Mouse (Mus musculus) heart, postnatal 0 days (tissue): ENCODE measurements around the gene Ddo. TPM values are rescaled to one million over a fixed set of nuclear protein-coding genes. Genes with fewer than 3 reads are reported as not detected.

ENCODE experiments used
- ATAC-seq: fragments of 200-750 bp; cut with Nextera tagmentation; 2 replicates; pipeline ENCODE4 v1.8.0; 2017; ENCODE audit warnings: low read depth, moderate number of reproducible peaks, moderate library complexity; ENCODE audit not compliant: insufficient read depth
- DNase-seq: peaks from one replicate; pipeline ENCODE4 v3.0.0-alpha.2; 2016; ENCODE audit warnings: low spot score
- H3K27ac ChIP-seq: fragments of 300-500 bp; sonication (generic); 2 replicates; pipeline ENCODE4 v1.5.1; 2014; ENCODE audit warnings: low read depth, mild to moderate bottlenecking
- H3K27me3 ChIP-seq: fragments of 300-500 bp; sonication (generic); 2 replicates; pipeline ENCODE4 v1.6.1; 2014; ENCODE audit warnings: low read length, mixed read lengths; ENCODE audit not compliant: control insufficient read depth, insufficient read depth
- H3K36me3 ChIP-seq: fragments of 300-500 bp; sonication (generic); replicated peaks from 2 replicates; pipeline ENCODE4 v1.6.1; 2014; ENCODE audit warnings: low read length, mixed read lengths; ENCODE audit not compliant: control insufficient read depth, insufficient read depth
- H3K4me1 ChIP-seq: fragments of 300-500 bp; sonication (generic); 2 replicates; pipeline ENCODE4 v1.6.1; 2014; ENCODE audit warnings: antibody characterized with exemption; ENCODE audit not compliant: control insufficient read depth, insufficient read depth
- H3K4me2 ChIP-seq: fragments of 300-500 bp; sonication (generic); 2 replicates; pipeline ENCODE4 v1.6.1; 2014; ENCODE audit warnings: low read depth, mild to moderate bottlenecking, low read length, moderate library complexity
- H3K4me3 ChIP-seq: fragments of 300-500 bp; sonication (generic); 2 replicates; pipeline ENCODE4 v1.5.1; 2014; ENCODE audit warnings: low read depth, low read length
- H3K9ac ChIP-seq: fragments of 300-500 bp; sonication (generic); replicated peaks from 2 replicates; pipeline ENCODE4 v1.6.1; 2014; ENCODE audit warnings: low read depth, low read length, mixed read lengths
- H3K9me3 ChIP-seq: fragments of 300-500 bp; sonication (generic); replicated peaks from 2 replicates; pipeline ENCODE4 v1.6.1; 2016; ENCODE audit warnings: low read length; ENCODE audit not compliant: control insufficient read depth
- CTCF ChIP-seq: IDR thresholded peaks from 2 replicates; pipeline ENCODE4 v1.5.1; 2016; ENCODE audit warnings: antibody characterized with exemption, control low read depth, low read depth
- EP300 ChIP-seq: IDR thresholded peaks from 2 replicates; pipeline ENCODE4 v1.6.1; 2016; ENCODE audit warnings: antibody characterized with exemption, low read depth
- WGBS: fragments of 180-500 bp; shearing (Covaris S2); extraction: QIAGEN DNeasy Blood & Tissue Kit; methylation state at CpG from one replicate; pipeline ENCODE4 v1.1.7; 2014; 5-methylcytosine and 5-hydroxymethylcytosine counted together
- polyA plus RNA-seq: library from polyadenylated mRNA; unstranded; fragments of >200 nt; fragmentation: Nextera tagmentation; extraction: Ambion mirVana; gene quantifications from 2 replicates; pipeline ENCODE4 v1.2.1, GENCODE M21; 2015
- total RNA-seq: library from RNA; depleted of rRNA; stranded (reverse); fragments of >200 nt; gene quantifications from 2 replicates; pipeline ENCODE4 v1.2.3, GENCODE M21; 2014; ENCODE audit warnings: low replicate concordance

Gene Ddo
- total and polyA plus RNA-seq, 2 experiments from 2014 or later, result 26.7 to 41.4 TPM

DNA sequence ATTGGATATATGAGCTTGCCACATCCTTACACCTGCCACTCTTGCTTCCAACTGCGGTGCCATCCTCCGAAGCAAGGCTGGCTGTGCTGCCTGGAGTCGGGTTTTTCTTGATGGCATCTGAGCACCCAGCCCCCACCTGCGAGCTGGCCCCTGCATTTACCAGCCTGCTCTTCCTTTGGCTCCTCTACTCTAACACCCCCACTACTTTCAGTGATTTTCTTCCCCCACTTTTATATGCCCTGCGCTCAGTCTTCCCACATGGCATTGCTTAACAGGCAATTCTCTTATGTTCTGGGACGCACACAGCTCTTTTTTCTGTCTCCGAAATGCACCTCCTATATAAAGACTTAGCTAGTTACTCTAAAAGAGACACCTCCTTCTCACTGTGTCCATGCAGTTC is 54.5 kb downstream of the Ddo start:
- DNase-seq (no peak), ATAC-seq (no peak)
- H3K4me1 ChIP-seq, result 0 out of 2 replicates have a peak, but pooled peaks cover 4% of the 10 kb centered on the region
- H3K9ac ChIP-seq, result no peak overlapping the region
- H3K27me3 ChIP-seq, result no peaks in the 10 kb centered on the region
- TF ChIP-seq CTCF (no peak), EP300 (no peak)
- H3K4me2 ChIP-seq, result no peak overlapping the region
- H3K4me3 ChIP-seq, result no peak overlapping the region
- 94% methylated on average over 7 of the region's 7 CpGs for WGBS
- no peaks in the 10 kb centered on the region for H3K36me3 ChIP-seq
- H3K9me3 ChIP-seq, result no peaks in the 10 kb centered on the region
- no peak overlapping the region for H3K27ac ChIP-seq

DNA sequence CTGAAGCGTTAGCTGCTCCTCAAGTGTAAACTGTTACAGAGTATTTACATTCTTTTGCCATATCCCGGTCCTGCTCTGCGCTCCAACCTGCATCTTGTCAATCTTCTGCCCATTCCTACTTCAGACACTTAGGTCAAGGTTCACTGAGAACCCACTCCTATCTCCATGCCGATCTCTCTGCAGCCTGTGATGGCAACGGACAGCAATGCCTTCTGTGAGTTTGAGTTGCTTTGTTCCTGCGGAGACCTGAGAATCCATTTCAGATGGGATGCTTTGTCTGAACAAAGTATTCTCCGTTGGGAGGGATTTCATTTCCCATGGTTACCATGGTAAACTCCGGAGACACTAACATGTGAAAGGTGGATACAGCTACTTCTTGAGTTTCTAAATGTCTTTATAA is 55.8 kb downstream of the Ddo start:
- WGBS, result 76% methylated on average over 8 of the region's 8 CpGs
- ATAC-seq (no peak), DNase-seq (no peak)
- TF ChIP-seq CTCF, result no peak
- TF ChIP-seq EP300, result no peak
- Histone ChIP-seq H3K4me1 (0 out of 2 replicates have a peak, but pooled peaks cover 4% of the 10 kb centered on the region), H3K36me3 (no peaks in the 10 kb centered on the region), H3K27me3 (no peaks in the 10 kb centered on the region), H3K9me3 (no peaks in the 10 kb centered on the region), H3K27ac (no peak overlapping the region), H3K9ac (no peak overlapping the region), H3K4me3 (no peak overlapping the region), H3K4me2 (no peak overlapping the region)

DNA sequence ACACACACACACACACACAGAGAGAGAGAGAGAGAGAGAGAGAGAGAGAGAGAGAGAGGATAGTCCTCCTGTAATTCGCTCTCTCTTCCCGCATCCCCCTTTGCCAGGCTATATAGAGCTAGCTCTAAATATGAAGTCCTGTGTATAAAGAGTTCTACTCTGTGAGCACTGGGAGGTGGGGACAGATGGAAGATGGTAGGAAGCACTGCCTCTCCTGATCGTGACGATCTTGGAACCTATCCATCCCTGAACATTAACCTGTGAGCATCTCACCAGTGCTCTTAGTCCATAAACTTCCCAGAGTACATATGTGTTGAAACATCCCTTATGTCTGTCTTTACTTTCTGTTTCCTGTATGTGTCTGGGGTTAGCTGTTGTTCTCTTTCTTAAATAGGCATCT is 57.2 kb downstream of the Ddo start:
- DNase-seq (no peak), ATAC-seq (no peak)
- Histone ChIP-seq H3K27me3 (no peaks in the 10 kb centered on the region), H3K4me2 (no peak overlapping the region), H3K9ac (no peak overlapping the region), H3K36me3 (no peaks in the 10 kb centered on the region), H3K27ac (no peak overlapping the region), H3K4me3 (no peak overlapping the region), H3K9me3 (no peaks in the 10 kb centered on the region), H3K4me1 (0 out of 2 replicates have a peak, but pooled peaks cover 4% of the 10 kb centered on the region)
- no peak for TF ChIP-seq CTCF
- 76% methylated on average over 4 of the region's 4 CpGs for WGBS

DNA sequence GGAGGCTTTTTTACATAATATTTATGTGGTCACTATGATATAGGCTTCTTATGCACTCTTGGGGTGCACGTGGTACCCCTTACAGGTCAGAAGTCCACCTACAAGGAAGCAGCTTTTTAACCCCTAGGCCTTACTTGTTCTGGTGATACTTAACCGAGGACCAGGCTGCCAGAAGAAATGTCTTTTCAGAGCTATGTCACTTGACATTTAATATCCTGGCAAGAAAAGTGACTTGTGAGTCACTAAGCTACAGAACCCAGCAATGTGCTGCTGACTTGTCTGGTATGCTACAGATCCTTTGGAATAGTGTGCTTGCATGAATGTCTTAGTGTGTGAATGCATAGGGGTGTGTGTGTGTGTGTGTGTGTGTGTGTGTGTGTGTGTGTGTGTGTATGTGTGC is 57.6 kb downstream of the Ddo start:
- 69% methylated on average over 2 of the region's 2 CpGs for WGBS
- no peak for DNase-seq
- no peak overlapping the region for H3K27ac ChIP-seq

DNA sequence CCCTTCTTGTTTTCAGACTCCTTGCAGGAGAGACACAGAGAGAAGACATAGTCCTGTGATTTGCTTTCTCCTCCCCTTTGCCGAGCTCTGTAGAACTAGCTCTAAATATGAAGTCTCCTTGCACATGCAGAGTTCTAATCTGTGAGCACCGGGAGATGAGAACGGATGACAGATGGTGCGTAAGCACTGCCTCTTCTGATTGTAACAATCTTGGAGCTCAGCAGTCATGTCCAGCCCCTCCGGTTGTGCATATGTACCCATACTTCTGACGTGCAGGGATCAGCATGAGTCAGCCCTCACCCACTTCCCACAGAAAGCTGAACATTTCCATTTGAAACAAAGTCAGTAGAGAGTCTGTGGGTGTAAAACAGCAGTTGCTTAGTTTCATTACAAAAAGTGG is 58.5 kb downstream of the Ddo start:
- Histone ChIP-seq H3K9me3 (no peaks in the 10 kb centered on the region), H3K9ac (no peak overlapping the region), H3K27ac (no peak overlapping the region), H3K4me3 (no peak overlapping the region), H3K4me1 (0 out of 2 replicates have a peak, but pooled peaks cover 4% of the 10 kb centered on the region), H3K4me2 (no peak overlapping the region), H3K36me3 (no peaks in the 10 kb centered on the region), H3K27me3 (no peaks in the 10 kb centered on the region)
- ATAC-seq (no peak), DNase-seq (no peak)
- TF ChIP-seq CTCF (no peak), EP300 (no peak)
- WGBS, result 80% methylated on average over 6 of the region's 6 CpGs

More for the DNA sequence above, 57.6 kb downstream of the Ddo start:
- H3K9ac ChIP-seq, result no peak overlapping the region
- H3K4me1 ChIP-seq, result 0 out of 2 replicates have a peak, but pooled peaks cover 4% of the 10 kb centered on the region
- H3K4me2 ChIP-seq, result no peak overlapping the region
- H3K36me3 ChIP-seq, result no peaks in the 10 kb centered on the region
- TF ChIP-seq CTCF, result no peak
- no peak for TF ChIP-seq EP300
- H3K4me3 ChIP-seq, result no peak overlapping the region
- no peaks in the 10 kb centered on the region for H3K9me3 ChIP-seq
- no peak for ATAC-seq
- no peaks in the 10 kb centered on the region for H3K27me3 ChIP-seq

DNA sequence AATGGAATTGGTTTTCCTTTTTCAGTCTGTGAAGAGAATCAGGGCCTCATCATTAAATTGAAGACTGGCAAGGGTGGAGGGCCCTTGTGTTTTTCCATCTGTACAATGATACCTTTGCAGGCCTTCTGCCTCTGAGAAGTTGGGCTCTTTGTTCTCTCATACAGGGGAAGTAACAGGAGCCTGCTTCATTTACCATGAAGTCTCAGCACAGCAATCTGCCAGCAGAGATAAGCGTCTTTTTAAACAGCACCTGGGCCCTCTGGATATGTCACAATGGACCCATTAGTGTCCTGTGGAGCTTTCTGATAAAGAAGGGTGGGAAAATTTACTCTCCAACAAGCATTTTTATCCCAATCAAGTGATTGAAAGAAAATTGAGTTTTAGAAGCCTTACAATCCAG is 59.1 kb downstream of the Ddo start:
- Histone ChIP-seq H3K27me3 (no peaks in the 10 kb centered on the region), H3K4me2 (no peak overlapping the region), H3K4me3 (no peak overlapping the region), H3K9me3 (no peaks in the 10 kb centered on the region), H3K9ac (no peak overlapping the region), H3K36me3 (no peaks in the 10 kb centered on the region), H3K4me1 (0 out of 2 replicates have a peak, but pooled peaks cover under 1% of the 10 kb centered on the region), H3K27ac (no peak overlapping the region)
- DNase-seq (no peak), ATAC-seq (no peak)
- WGBS, result 43% methylated on average over 1 of the region's 1 CpGs
- no peak for TF ChIP-seq CTCF
- no peak for TF ChIP-seq EP300
